Mouse (Mus musculus): ENCODE measurements around the gene Tex9. TPM values are rescaled to one million over a fixed set of nuclear protein-coding genes. Genes with fewer than 3 reads are reported as not detected.

Tex9 gene
- 46.5 and 48.7 TPM in 2 replicates for polyA plus RNA-seq (2016; fragmentation: Nextera tagmentation; extraction: Ambion mirVana)

DNA sequence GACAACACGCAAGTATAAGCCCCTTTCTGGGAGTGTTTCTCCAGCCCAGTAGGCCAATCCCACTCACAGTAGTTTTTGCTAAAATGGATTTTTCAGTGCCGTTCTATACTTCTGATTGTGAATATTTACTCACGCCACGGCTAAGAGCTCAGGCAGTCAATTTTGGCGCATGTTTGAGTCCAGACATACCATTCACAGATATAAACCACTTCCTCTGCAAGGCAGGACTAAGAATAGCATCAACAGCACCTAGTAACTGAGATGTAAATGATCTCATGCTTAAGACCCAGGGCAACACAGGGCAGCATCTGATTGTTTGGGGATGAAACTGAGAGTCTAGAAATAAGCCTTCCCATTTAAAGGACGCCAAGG lies at the start of gene Tex9:
TSS of gene Tex9 (minus strand) at position 19 of the 372 bp plus-strand sequence.
- peak within 1 kb of the TSS; percentile 47 for H3K27ac ChIP-seq
- ATAC-seq (ENCODE audit: low FRiP score, low read depth): peak; percentile 60
- H3K9me3 ChIP-seq: no peaks in the 10 kb centered on the region
- peak within 1 kb of the TSS; percentile 60 for H3K9ac ChIP-seq
- peak within 1 kb of the TSS; percentile 76 for H3K4me3 ChIP-seq
- H3K27me3 ChIP-seq (replicated peaks): no peaks in the 10 kb centered on the region
- H3K4me2 ChIP-seq (replicated peaks): peak within 1 kb of the TSS; percentile 77
- H3K36me3 ChIP-seq: peaks cover 8% of the 10 kb centered on the region
- H3K4me1 ChIP-seq: peaks cover 12% of the 10 kb centered on the region; the same call in 1 of the 2 replicates
- 17% methylated on average over 6 of the region's 6 CpGs for WGBS

DNA sequence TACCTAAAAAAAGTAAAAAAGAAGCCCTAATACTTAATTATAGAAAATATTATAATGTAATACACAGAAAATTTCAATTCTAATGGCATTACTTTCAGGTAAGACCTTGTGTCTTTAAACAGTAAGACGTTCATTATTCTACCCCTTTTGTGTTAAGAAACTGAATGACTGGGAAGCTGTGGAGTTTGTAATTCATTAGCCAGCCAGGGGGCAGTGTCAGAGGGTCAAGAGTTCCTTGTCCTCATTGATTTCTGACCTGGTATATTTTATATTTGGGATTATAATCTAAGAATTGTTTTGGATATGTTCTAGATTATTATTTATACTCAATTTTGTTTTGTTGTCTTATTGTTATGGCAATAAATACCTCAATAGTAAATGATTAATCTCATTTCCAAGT lies 45.1 kb upstream of the Tex9 start:
- Histone ChIP-seq H3K4me1 (no peaks in the 10 kb centered on the region; the same call in 1 of the 2 replicates), H3K36me3 (peaks cover 4% of the 10 kb centered on the region; the same call in 1 of the 2 replicates), H3K4me2 (replicated peaks) (no peak overlapping the region), H3K9ac (no peak overlapping the region), H3K27me3 (replicated peaks) (no peaks in the 10 kb centered on the region), H3K9me3 (no peaks in the 10 kb centered on the region), H3K4me3 (no peak overlapping the region), H3K27ac (no peak overlapping the region)
- WGBS: 33% methylated on average over 1 of the region's 1 CpGs
- ATAC-seq (ENCODE audit: low FRiP score, low read depth): no peak

DNA sequence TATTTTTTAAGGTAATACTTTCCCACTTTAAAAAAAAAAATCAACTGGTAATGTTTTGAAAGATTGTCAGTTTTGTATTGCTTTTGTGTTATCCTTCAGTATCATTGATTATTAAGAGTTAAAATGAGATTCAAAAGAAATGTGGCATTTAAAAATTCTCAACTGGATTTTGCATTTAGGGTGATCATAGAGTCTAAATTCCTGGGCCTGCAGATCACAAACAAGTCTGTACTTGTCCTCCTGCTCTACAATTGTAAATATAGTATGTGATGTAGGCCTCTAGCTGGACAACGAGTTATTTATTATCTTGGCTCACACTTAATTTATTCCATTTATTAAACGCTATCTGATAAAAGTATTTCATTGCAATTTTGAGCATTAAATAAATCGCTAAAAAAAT lies 43.4 kb upstream of the Tex9 start:
- no peak for ATAC-seq (ENCODE audit: low FRiP score, low read depth)
- H3K27ac ChIP-seq: no peak overlapping the region
- H3K36me3 ChIP-seq: peaks cover 3% of the 10 kb centered on the region; the same call in 1 of the 2 replicates
- H3K4me3 ChIP-seq: no peak overlapping the region
- H3K9me3 ChIP-seq: no peaks in the 10 kb centered on the region
- no peak overlapping the region for H3K4me2 ChIP-seq (replicated peaks)
- peaks cover 10% of the 10 kb centered on the region for H3K4me1 ChIP-seq
- 83% methylated on average over 3 of the region's 3 CpGs for WGBS
- H3K9ac ChIP-seq: no peak overlapping the region
- H3K27me3 ChIP-seq (replicated peaks): no peaks in the 10 kb centered on the region

DNA sequence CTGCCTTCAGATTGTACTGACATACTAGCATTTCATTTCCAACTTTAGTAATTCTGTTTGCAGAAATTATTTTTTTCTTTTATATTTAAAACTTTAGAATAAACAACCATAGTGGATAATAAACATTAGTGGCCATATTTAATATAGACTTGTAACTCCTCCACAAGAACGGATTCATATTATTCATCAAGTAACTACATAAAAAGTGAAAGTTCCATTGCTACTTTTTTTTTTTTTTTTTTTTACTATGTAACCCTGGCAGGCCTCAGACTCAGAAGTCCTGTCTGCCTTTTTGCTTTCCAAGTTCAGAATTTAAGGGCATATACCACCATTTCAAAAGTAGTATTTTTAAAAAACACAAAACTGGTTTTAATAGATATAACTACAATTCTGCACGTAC lies 43.0 kb upstream of the Tex9 start:
- no peak for ATAC-seq (ENCODE audit: low FRiP score, low read depth)
- Histone ChIP-seq H3K9ac (no peak overlapping the region), H3K4me3 (no peak overlapping the region), H3K4me2 (replicated peaks) (peak overlapping the region; percentile 59), H3K27me3 (replicated peaks) (no peaks in the 10 kb centered on the region), H3K9me3 (no peaks in the 10 kb centered on the region), H3K27ac (no peak overlapping the region), H3K4me1 (peaks cover 11% of the 10 kb centered on the region), H3K36me3 (no peaks in the 10 kb centered on the region)
- 89% methylated on average over 2 of the region's 2 CpGs for WGBS

DNA sequence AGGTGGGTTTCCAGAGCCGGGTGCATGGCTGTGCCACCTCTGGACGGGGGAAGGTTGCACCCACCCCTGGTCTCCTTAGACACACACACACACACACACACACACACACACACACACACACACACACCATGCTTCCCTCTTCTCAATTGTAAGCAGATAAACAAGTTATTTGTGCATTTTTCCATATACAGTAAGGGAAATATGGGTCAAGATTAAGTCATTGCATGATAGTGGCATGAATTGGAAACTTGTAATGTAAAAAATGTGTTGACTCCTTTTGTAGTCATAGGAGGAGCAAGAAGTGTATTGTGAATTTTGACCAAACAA lies 41.0 kb upstream of the Tex9 start:
- Histone ChIP-seq H3K4me2 (replicated peaks) (peak overlapping the region; percentile 68), H3K4me1 (peaks cover 11% of the 10 kb centered on the region), H3K36me3 (no peaks in the 10 kb centered on the region), H3K27ac (peak overlapping the region; percentile 99), H3K9ac (peak overlapping the region; percentile 96), H3K27me3 (replicated peaks) (no peaks in the 10 kb centered on the region), H3K9me3 (no peaks in the 10 kb centered on the region), H3K4me3 (peak overlapping the region; percentile 85)
- ATAC-seq (ENCODE audit: low FRiP score, low read depth): peak; percentile 22; the same call in 1 of the 2 replicates
- WGBS: 4% methylated on average over 2 of the region's 2 CpGs

DNA sequence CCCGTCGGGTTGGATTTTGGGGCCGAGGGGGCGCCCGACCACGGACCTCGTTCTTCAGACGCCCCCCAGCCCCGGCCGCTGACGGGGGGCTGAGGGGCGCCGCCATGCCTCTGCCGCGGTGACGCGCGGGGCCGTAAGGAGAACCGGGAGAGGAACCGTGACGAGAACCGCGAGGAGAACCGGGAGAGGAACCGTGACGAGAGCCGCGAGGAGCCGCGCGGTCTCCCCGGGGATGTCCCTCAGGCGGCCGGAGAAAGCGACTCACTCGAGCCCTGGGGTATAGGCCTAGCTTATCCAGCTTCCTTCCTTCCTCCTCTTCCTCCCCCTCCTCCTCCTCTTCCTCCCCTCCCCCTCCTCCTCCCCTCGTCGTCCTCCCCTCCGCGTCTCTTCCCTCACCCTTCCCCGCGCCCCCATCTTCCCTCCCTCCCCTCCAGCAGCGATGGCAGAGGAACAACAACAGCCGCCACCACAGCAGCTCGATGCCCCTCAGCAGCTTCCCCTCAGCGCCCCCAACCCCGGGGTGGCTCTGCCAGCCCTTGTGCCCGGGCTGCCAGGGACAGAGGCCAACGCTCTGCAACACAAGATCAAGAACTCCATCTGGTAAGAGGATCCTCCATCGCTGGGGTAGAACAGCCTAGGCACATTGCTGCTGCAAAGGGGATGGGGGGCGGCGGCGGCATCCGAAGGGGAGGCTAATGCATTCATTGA lies 40.5 kb upstream of the Tex9 start:
- H3K4me3 ChIP-seq: peak overlapping the region; percentile 85
- H3K9ac ChIP-seq: peak overlapping the region; percentile 96
- H3K4me2 ChIP-seq (replicated peaks): peak overlapping the region; percentile 68
- peak; percentile 66 for ATAC-seq (ENCODE audit: low FRiP score, low read depth)
- no peaks in the 10 kb centered on the region for H3K36me3 ChIP-seq
- no peaks in the 10 kb centered on the region for H3K27me3 ChIP-seq (replicated peaks)
- H3K9me3 ChIP-seq: no peaks in the 10 kb centered on the region
- H3K4me1 ChIP-seq: peaks cover 11% of the 10 kb centered on the region
- peak overlapping the region; percentile 99 for H3K27ac ChIP-seq
- 1% methylated on average over 54 of the region's 55 CpGs for WGBS

DNA sequence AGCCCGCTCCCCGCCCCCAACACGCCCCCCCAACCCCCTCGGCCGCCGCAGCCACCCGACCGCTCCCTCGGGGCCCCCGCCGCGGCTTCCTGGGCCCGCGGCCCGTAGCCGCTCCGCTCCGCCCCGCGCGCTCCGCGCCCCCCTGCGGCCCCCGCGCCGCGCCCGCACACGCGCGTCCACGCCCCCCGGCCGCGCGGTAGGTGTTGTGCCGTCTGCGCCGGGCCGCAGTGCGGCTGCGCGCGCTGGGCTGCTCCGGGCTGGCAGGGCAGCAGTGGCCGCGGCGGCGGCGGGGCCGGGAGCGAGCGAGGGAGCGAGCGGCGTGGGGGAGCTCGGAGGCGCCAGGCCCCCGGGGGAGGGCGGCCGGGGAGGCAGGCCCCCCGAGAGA lies 40.0 kb upstream of the Tex9 start, which contains the start of gene Rfx7:
TSS of gene Rfx7 (plus strand) at position 245 of the 385 bp plus-strand sequence.
- Histone ChIP-seq H3K4me1 (peaks cover 11% of the 10 kb centered on the region), H3K9me3 (no peaks in the 10 kb centered on the region), H3K4me2 (replicated peaks) (peak within 1 kb of the TSS; percentile 68), H3K27ac (peak within 1 kb of the TSS; percentile 99), H3K36me3 (no peaks in the 10 kb centered on the region), H3K4me3 (peak within 1 kb of the TSS; percentile 85), H3K27me3 (replicated peaks) (no peaks in the 10 kb centered on the region), H3K9ac (peak within 1 kb of the TSS; percentile 96)
- ATAC-seq (ENCODE audit: low FRiP score, low read depth): peak; percentile 89
- WGBS: 2% methylated on average over 39 of the region's 63 CpGs

DNA sequence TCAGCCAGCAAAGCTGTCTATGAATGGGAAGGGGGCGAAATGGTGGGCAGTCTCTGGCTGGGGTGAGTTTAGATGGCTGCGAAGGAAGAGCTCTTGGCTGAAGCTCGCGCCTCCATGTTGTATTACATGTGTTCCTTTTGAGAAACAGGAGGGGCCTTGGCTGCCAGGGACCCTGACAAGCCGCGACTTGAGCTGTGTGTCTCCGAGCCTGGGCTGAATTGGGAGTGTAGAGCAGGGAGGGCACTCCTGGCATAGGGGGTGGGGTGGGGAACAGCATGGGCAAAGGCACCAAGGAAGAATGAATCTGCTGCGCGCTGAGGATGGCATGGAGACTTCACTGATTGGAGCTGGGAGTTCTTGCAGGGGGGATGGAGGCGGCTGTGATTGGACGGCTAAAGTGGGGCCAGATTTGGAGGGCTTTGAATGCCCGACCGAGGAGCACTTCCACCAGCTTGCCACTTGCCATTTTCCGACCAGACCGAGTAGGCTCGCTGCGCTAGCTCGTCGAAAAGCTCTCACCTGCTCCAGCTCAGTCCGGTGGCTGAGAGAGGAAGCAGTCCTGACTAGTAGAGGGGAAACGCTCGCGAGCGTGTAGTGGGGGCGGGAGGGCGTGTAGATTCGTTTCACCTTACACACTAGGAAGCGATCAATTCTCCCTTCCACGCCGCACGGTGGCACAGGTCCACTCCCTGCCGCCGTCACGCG lies 39.4 kb upstream of the Tex9 start:
- no peaks in the 10 kb centered on the region for H3K36me3 ChIP-seq
- H3K4me2 ChIP-seq (replicated peaks): peak overlapping the region; percentile 68
- H3K9me3 ChIP-seq: no peaks in the 10 kb centered on the region
- H3K27me3 ChIP-seq (replicated peaks): no peaks in the 10 kb centered on the region
- ATAC-seq (ENCODE audit: low FRiP score, low read depth): peak; percentile 92
- peaks cover 11% of the 10 kb centered on the region for H3K4me1 ChIP-seq
- peak overlapping the region; percentile 85 for H3K4me3 ChIP-seq
- peak overlapping the region; percentile 99 for H3K27ac ChIP-seq
- WGBS: under 1% methylated on average over 35 of the region's 35 CpGs
- H3K9ac ChIP-seq: peak overlapping the region; percentile 96

DNA sequence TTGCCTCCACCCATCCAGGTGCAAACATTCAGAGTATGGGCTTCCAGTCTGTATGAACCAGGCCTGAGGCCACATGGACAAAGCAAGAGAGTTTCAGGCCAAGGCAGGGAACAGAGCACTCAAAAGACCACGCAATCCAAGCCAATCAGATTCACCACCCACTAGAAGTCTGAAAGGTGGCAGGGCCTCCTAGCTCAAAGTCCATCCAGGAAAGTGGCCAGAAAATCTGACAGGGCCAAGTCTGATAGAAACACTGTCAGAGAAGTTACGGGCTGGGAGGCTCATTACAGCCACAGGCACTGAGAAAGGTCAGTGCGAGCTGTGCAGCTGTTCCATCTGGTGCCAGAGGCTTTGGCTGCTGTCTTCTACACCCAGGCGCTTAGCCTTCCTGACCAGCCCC lies 38.8 kb upstream of the Tex9 start:
- WGBS: 34% methylated on average over 4 of the region's 4 CpGs
- H3K4me2 ChIP-seq (replicated peaks): peak overlapping the region; percentile 68
- ATAC-seq (ENCODE audit: low FRiP score, low read depth): peak; percentile 3; the same call in 1 of the 2 replicates

DNA sequence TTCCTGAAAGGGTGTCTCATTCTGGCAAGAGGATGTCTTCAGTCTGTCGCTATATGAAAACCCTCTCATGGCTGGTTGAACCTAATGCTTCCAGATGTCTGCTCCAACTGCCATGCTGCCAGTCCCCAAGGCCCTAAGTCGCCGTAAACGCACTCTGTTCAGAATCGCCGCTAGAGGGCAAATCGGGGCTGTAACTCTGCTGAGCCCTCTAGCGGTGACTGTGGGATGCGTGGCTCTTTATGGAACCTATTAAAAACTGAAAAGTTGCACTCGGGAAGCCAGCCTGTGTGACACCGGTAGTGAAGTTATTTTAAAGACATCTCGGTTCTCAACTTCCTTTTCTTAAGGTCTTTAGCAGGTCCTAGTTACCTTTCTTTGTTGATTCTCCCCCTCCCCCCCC lies 38.2 kb upstream of the Tex9 start:
- Histone ChIP-seq H3K27ac (no peak overlapping the region), H3K9me3 (no peaks in the 10 kb centered on the region), H3K9ac (no peak overlapping the region), H3K4me2 (replicated peaks) (no peak overlapping the region), H3K4me3 (no peak overlapping the region), H3K36me3 (no peaks in the 10 kb centered on the region), H3K27me3 (replicated peaks) (no peaks in the 10 kb centered on the region), H3K4me1 (peaks cover 11% of the 10 kb centered on the region)
- under 1% methylated on average over 12 of the region's 12 CpGs for WGBS
- no peak for ATAC-seq (ENCODE audit: low FRiP score, low read depth)

More for the DNA sequence above, 38.8 kb upstream of the Tex9 start:
- H3K27ac ChIP-seq: peak overlapping the region; percentile 99
- peak overlapping the region; percentile 96 for H3K9ac ChIP-seq
- no peaks in the 10 kb centered on the region for H3K9me3 ChIP-seq
- H3K27me3 ChIP-seq (replicated peaks): no peaks in the 10 kb centered on the region
- peaks cover 11% of the 10 kb centered on the region for H3K4me1 ChIP-seq
- H3K4me3 ChIP-seq: peak overlapping the region; percentile 85
- H3K36me3 ChIP-seq: no peaks in the 10 kb centered on the region

DNA sequence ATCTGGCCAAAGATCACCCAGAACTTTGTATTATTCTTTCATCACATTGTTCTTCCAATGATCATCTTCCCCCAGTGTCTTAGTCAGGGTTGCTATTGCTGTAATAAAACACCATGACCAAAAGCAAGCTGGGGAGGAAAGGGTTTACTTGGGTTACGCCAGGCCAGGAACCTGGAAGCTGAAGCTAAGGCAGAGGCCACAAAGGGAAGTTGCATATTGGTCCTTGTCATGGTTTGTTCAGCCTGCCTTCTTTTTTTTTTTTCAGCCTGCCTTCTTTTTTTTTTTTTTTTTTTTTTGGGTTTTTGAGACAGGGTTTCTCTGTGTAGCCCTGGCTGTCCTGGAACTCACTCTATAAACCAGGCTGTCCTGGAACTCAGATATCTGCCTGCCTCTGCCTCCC lies 34.1 kb upstream of the Tex9 start:
- no peak for ATAC-seq (ENCODE audit: low FRiP score, low read depth)
- Histone ChIP-seq H3K9me3 (no peaks in the 10 kb centered on the region), H3K4me2 (replicated peaks) (no peak overlapping the region), H3K9ac (no peak overlapping the region), H3K27ac (no peak overlapping the region), H3K27me3 (replicated peaks) (no peaks in the 10 kb centered on the region), H3K36me3 (no peaks in the 10 kb centered on the region), H3K4me3 (no peak overlapping the region), H3K4me1 (peaks cover 8% of the 10 kb centered on the region)
- WGBS: 79% methylated on average over 1 of the region's 1 CpGs

DNA sequence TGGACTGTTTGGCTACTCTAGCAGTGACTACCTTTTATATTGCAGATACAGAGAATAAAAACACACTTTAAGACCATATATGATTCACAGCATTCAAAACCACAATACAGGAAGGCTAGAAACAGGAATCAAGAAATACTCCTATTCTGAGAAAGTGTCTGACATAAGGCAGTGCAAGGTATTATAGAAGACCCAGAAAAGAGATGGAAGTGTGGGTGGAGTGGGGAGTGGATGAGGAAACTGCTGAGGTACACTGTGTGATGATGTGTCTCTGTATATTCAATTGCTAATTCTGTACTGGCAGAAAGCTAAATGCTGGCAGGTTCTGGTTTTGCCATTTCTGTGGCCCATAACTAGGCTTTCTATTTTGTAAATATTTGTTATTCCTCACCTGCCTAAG lies 28.8 kb upstream of the Tex9 start:
- Histone ChIP-seq H3K9ac (no peak overlapping the region), H3K4me2 (replicated peaks) (no peak overlapping the region), H3K27ac (no peak overlapping the region), H3K9me3 (no peaks in the 10 kb centered on the region), H3K27me3 (replicated peaks) (no peaks in the 10 kb centered on the region), H3K4me3 (no peak overlapping the region), H3K36me3 (no peaks in the 10 kb centered on the region), H3K4me1 (no peaks in the 10 kb centered on the region)
- no peak for ATAC-seq (ENCODE audit: low FRiP score, low read depth)
